Mouse (Mus musculus) spleen, adult 18-20 months (tissue): ENCODE measurements around the gene Orm3.

Experiments
- DNase-seq, 2 experiments: peaks; one replicate each; pipeline ENCODE4 v3.0.0; 2022; ENCODE audit warnings: mixed read lengths in 2 of 2

Gene Orm3

GRCm38 (mm10) chr4:63371890-63372289 is 15.9 kb downstream of the Orm3 start:
- DNase-seq: peak in 1 of 2 experiments; percentile 67

GRCm38 (mm10) chr4:63373404-63373803 is 17.4 kb downstream of the Orm3 start:
- DNase-seq: no peak

- DNase-seq: no peak
Measured at GRCm38 (mm10) chr4:63374331-63374730, 18.4 kb downstream of the Orm3 start.

- DNase-seq: no peak
Measured at GRCm38 (mm10) chr4:63375367-63375766, 19.4 kb downstream of the Orm3 start.

- no peak for DNase-seq
Measured at GRCm38 (mm10) chr4:63377483-63377882, 21.5 kb downstream of the Orm3 start.

GRCm38 (mm10) chr4:63382676-63383369 is 26.9 kb downstream of the Orm3 start:
- no peak for DNase-seq

- no peak for DNase-seq
Measured at GRCm38 (mm10) chr4:63383474-63383873, 27.5 kb downstream of the Orm3 start.

- no peak for DNase-seq
Measured at GRCm38 (mm10) chr4:63384262-63384661, 28.3 kb downstream of the Orm3 start.

GRCm38 (mm10) chr4:63385253-63385652 is 29.3 kb downstream of the Orm3 start:
- DNase-seq: no peak

GRCm38 (mm10) chr4:63385784-63386183 is 29.8 kb downstream of the Orm3 start:
- peak; percentile 65 to 70 for DNase-seq

- no peak for DNase-seq
Measured at GRCm38 (mm10) chr4:63388029-63388428, 32.1 kb downstream of the Orm3 start.

- DNase-seq: peak in 1 of 2 experiments; percentile 39
Measured at GRCm38 (mm10) chr4:63389121-63389886, 33.3 kb downstream of the Orm3 start.

- DNase-seq: no peak
Measured at GRCm38 (mm10) chr4:63389887-63390528, 34.0 kb downstream of the Orm3 start.

- no peak for DNase-seq
Measured at GRCm38 (mm10) chr4:63391322-63391721, 35.4 kb downstream of the Orm3 start.

- no peak for DNase-seq
Measured at GRCm38 (mm10) chr4:63397981-63398537, 42.1 kb downstream of the Orm3 start.

GRCm38 (mm10) chr4:63398854-63399609 is 43.1 kb downstream of the Orm3 start:
- peak; percentile 68 to 69 for DNase-seq

- DNase-seq: peak in 1 of 2 experiments; percentile 6
Measured at GRCm38 (mm10) chr4:63399691-63400270, 43.8 kb downstream of the Orm3 start.

- DNase-seq: peak; percentile 37 to 40
Measured at GRCm38 (mm10) chr4:63400541-63401306, 44.8 kb downstream of the Orm3 start.

GRCm38 (mm10) chr4:63401620-63402019 is 45.7 kb downstream of the Orm3 start:
- DNase-seq: no peak

- DNase-seq: no peak
Measured at GRCm38 (mm10) chr4:63402056-63402455, 46.1 kb downstream of the Orm3 start.

GRCm38 (mm10) chr4:63402558-63402957 is 46.6 kb downstream of the Orm3 start:
- DNase-seq: peak; percentile 18 to 52
